Mouse (Mus musculus): ENCODE data around the gene L3mbtl4. TPM values are rescaled to one million over a fixed set of nuclear protein-coding genes. Genes with fewer than 3 reads are reported as not detected.
A peak's percentile ranks its signal among the peaks of the same experiment; 100 is the strongest.

L3mbtl4 gene
- polyA plus RNA-seq, 1 experiment from 2014 or later: 0.25 TPM

DNA sequence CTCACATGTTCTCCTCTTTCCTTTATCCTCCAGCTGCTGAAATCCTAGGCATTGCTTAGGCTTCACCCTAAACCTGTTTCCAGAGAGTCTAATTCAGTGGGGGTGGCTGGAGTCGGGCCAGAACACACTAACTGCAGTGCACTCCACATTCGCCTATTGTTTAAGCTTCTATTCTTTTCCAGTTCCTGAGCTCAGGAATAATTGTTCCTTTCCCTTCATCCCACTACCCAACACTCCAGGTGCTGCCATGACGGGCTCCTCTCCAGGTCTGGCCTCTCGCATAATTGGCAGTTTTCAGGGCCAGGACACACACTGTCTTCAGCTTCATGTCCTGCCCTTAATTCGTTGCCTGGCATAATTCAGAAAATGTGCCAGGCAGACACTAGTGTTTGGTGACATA, 437.1 kb downstream of the L3mbtl4 start:
- H3K9ac ChIP-seq: no peak overlapping the region
- no peaks in the 10 kb centered on the region for H3K4me1 ChIP-seq
- H3K9me3 ChIP-seq: no peaks in the 10 kb centered on the region
- 69% methylated on average over 5 of the region's 5 CpGs for WGBS
- no peaks in the 10 kb centered on the region for H3K27me3 ChIP-seq
- no peak for ATAC-seq (ENCODE audit: insufficient number of reproducible peaks, insufficient read depth, low FRiP score, low TSS enrichment, low read depth)
- no peaks in the 10 kb centered on the region for H3K36me3 ChIP-seq
- no peak overlapping the region for H3K27ac ChIP-seq
- H3K4me3 ChIP-seq: no peak overlapping the region
- H3K4me2 ChIP-seq: no peak overlapping the region

DNA sequence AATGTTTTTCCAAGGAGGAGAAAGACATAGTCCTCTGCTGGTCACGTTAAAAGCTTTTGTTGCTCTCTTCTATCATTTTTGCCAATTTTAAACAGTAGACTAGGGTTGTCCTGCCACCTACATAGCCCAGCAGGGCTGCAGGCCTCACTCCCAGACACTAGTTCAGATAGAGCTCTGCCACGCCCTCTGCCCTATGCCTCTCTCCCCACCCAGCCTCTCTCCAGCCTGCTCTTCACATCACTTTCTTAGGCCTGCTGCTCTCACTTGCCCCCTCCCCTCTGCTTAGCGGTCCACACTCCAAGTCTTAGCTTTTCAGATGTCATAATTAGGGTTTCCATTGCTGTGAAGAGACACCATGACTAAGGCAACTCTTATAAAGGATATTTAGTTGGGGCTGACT, 437.8 kb downstream of the L3mbtl4 start:
- H3K9ac ChIP-seq: no peak overlapping the region
- H3K9me3 ChIP-seq: no peaks in the 10 kb centered on the region
- H3K4me3 ChIP-seq: no peak overlapping the region
- H3K36me3 ChIP-seq: no peaks in the 10 kb centered on the region
- no peaks in the 10 kb centered on the region for H3K4me1 ChIP-seq
- WGBS: 78% methylated on average over 3 of the region's 3 CpGs
- no peaks in the 10 kb centered on the region for H3K27me3 ChIP-seq
- ATAC-seq (ENCODE audit: insufficient number of reproducible peaks, insufficient read depth, low FRiP score, low TSS enrichment, low read depth): no peak
- H3K4me2 ChIP-seq: no peak overlapping the region
- no peak overlapping the region for H3K27ac ChIP-seq

DNA sequence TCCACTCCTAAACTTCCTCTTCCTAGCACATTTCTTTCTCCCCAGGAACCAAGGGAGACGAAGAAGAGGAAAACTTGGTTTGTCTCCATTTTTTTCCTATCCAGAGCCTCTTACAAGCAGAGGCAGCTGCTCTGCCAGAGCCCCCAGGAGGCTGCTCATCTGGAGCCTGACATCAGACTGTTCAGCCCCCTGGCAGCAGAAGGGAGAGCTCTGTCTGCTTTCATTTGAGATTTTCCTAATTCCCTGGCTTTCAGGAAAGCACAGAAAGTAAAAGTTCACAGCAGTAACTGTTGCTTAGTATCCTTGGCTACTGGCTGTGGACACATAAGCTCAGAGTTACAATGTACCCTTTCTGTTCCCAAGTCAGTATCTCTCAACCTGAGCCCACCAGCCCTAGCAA, 474.7 kb downstream of the L3mbtl4 start:
- Histone ChIP-seq H3K9ac (no peak overlapping the region), H3K4me1 (no peaks in the 10 kb centered on the region), H3K27ac (no peak overlapping the region), H3K27me3 (no peaks in the 10 kb centered on the region), H3K9me3 (no peaks in the 10 kb centered on the region), H3K4me3 (no peak overlapping the region), H3K36me3 (no peaks in the 10 kb centered on the region), H3K4me2 (no peak overlapping the region)
- ATAC-seq (ENCODE audit: insufficient number of reproducible peaks, insufficient read depth, low FRiP score, low TSS enrichment, low read depth): no peak
- WGBS: 50% methylated on average over 1 of the region's 1 CpGs

DNA sequence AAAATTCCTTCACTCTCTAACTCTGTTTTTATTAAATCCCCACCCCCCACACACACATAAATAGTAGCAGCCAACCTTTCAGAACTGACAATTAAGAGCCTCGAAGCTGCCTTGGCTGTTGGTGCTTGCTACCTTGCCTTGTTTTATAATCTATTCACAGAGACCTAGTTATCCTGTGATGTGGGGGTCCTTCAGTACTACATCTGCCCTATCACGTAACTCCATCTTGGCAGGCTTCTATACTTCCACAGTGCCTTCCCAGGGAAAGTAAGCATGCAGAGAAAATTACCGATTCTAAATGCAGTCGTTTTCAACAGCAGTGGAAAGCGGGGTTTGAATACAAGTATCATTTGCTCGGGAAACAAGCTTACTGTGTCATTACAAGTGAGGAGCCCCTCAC, 476.9 kb downstream of the L3mbtl4 start:
- no peak overlapping the region for H3K4me2 ChIP-seq
- no peaks in the 10 kb centered on the region for H3K27me3 ChIP-seq
- no peak overlapping the region for H3K9ac ChIP-seq
- no peak for ATAC-seq (ENCODE audit: insufficient number of reproducible peaks, insufficient read depth, low FRiP score, low TSS enrichment, low read depth)
- WGBS: 64% methylated on average over 6 of the region's 6 CpGs
- no peak overlapping the region for H3K4me3 ChIP-seq
- no peaks in the 10 kb centered on the region for H3K4me1 ChIP-seq
- no peak overlapping the region for H3K27ac ChIP-seq
- H3K9me3 ChIP-seq: no peaks in the 10 kb centered on the region
- H3K36me3 ChIP-seq: no peaks in the 10 kb centered on the region

DNA sequence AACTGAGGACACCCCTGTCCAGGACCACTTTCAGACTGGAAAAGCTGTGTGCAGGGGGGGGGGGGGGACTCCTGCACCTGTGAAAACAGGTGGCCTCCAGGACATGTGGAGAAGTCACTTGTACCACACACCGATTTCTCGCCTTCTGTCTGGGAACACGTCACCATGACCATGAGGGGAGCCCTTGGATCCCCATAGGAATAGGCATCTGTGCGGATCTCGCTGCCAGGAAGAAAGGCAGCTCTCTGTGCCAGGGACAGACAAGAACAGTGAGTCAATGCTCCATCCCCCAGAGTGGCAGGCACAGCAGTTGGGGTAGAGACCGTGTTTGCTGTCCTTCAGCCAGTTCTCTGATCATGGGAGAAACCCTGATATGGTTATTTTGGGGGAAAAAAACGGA, 479.5 kb downstream of the L3mbtl4 start:
- Histone ChIP-seq H3K36me3 (no peaks in the 10 kb centered on the region), H3K27me3 (no peaks in the 10 kb centered on the region), H3K4me2 (no peak overlapping the region), H3K9ac (no peak overlapping the region), H3K9me3 (no peaks in the 10 kb centered on the region), H3K4me3 (no peak overlapping the region), H3K4me1 (no peaks in the 10 kb centered on the region), H3K27ac (no peak overlapping the region)
- no peak for ATAC-seq (ENCODE audit: insufficient number of reproducible peaks, insufficient read depth, low FRiP score, low TSS enrichment, low read depth)
- 74% methylated on average over 7 of the region's 7 CpGs for WGBS

DNA sequence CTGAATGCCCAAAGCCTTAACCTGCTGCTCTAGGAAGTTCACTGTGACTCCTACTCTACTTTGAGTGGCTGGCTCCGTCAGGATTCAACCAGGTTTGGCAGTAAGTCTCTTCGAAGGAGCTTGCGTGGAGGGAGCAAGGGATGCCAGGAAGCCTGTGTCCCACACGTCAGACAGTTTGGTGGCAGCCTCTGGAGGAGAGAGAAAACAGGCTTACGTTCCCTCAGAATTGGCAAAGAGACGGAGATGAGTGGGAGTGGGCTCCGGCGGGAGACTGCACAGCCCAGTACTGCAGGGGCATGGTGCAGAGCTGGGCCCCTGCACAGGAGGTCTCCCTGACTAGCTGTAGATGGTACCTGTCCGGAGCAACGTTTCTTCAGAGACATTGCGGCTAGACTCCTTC, 481.2 kb downstream of the L3mbtl4 start:
- no peak overlapping the region for H3K4me3 ChIP-seq
- no peak overlapping the region for H3K27ac ChIP-seq
- no peak for ATAC-seq (ENCODE audit: insufficient number of reproducible peaks, insufficient read depth, low FRiP score, low TSS enrichment, low read depth)

DNA sequence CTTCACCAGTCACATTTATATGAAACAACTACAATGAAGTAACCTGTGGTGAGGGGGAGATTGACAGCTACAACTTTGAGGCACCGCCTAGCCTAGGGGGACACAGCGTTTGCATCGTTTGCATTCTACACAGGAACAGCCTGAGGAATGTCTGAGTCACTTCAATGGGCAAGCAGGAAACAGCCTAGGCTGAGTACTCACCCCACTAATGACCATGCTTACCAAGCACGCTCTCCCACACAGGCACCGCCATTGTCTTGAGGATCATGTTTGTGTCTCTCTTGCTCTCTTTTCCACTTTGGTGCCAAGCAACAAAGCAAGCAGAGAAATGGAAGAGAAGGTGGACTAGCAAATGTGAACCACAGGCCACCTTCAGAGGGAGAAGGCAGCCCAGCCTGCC, 484.8 kb downstream of the L3mbtl4 start:
- Histone ChIP-seq H3K9me3 (no peaks in the 10 kb centered on the region), H3K36me3 (no peaks in the 10 kb centered on the region), H3K27me3 (no peaks in the 10 kb centered on the region), H3K9ac (no peak overlapping the region), H3K4me3 (no peak overlapping the region), H3K27ac (no peak overlapping the region), H3K4me2 (no peak overlapping the region), H3K4me1 (no peaks in the 10 kb centered on the region)
- WGBS: 59% methylated on average over 5 of the region's 5 CpGs
- ATAC-seq (ENCODE audit: insufficient number of reproducible peaks, insufficient read depth, low FRiP score, low TSS enrichment, low read depth): no peak

More for the DNA sequence above, 481.2 kb downstream of the L3mbtl4 start:
- Histone ChIP-seq H3K4me2 (no peak overlapping the region), H3K27me3 (no peaks in the 10 kb centered on the region), H3K36me3 (no peaks in the 10 kb centered on the region), H3K4me1 (no peaks in the 10 kb centered on the region), H3K9ac (no peak overlapping the region), H3K9me3 (no peaks in the 10 kb centered on the region)
- 91% methylated on average over 11 of the region's 11 CpGs for WGBS

DNA sequence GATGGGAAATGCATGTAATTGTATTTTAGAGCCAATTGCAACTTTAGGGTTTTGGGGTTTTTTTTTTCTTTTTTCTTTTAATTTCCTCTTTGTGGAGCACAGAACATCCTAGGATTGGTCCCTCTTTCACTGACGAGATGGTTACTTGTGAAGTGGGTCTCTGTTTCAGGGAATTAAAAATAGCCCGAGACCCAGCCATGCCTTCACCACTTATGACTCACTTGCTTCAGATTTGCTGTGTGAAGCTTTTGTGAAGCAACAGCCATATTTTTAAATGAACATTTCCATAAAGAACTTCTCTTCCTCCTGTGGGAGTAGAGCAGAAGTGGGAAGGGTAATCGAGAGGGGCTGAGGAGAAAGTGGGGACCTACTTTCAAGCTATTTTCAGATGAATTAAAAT, 485.3 kb downstream of the L3mbtl4 start:
- WGBS: 72% methylated on average over 3 of the region's 3 CpGs
- Histone ChIP-seq H3K9ac (no peak overlapping the region), H3K27me3 (no peaks in the 10 kb centered on the region), H3K4me2 (no peak overlapping the region), H3K4me3 (no peak overlapping the region), H3K4me1 (no peaks in the 10 kb centered on the region), H3K27ac (no peak overlapping the region), H3K9me3 (no peaks in the 10 kb centered on the region), H3K36me3 (no peaks in the 10 kb centered on the region)
- no peak for ATAC-seq (ENCODE audit: insufficient number of reproducible peaks, insufficient read depth, low FRiP score, low TSS enrichment, low read depth)

DNA sequence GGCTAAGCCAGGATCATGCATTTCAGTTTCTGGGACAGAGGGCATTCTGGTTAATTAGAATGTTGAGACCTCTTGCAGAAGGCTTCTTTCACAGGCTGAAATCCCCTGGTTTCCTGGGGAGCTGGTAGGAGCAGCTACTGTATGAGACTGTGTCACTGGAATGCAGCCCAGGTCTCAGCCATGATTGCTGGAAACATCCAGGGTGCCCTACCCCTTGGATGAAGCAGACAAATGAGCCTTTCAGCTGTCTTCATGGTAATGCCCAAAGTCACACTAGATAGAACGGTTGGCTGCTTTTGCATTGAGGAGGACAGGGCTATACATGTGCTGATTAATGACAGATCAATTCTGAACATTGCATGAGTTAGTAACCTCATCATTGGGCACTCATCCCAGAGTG, 486.4 kb downstream of the L3mbtl4 start:
- Histone ChIP-seq H3K9ac (no peak overlapping the region), H3K4me2 (no peak overlapping the region), H3K36me3 (no peaks in the 10 kb centered on the region), H3K4me1 (no peaks in the 10 kb centered on the region), H3K27ac (no peak overlapping the region), H3K4me3 (no peak overlapping the region), H3K9me3 (no peaks in the 10 kb centered on the region), H3K27me3 (no peaks in the 10 kb centered on the region)
- whole genome bisulfite sequencing: 91% methylated on average over 1 of the region's 1 CpGs
- ATAC-seq (ENCODE audit: insufficient number of reproducible peaks, insufficient read depth, low FRiP score, low TSS enrichment, low read depth): no peak

DNA sequence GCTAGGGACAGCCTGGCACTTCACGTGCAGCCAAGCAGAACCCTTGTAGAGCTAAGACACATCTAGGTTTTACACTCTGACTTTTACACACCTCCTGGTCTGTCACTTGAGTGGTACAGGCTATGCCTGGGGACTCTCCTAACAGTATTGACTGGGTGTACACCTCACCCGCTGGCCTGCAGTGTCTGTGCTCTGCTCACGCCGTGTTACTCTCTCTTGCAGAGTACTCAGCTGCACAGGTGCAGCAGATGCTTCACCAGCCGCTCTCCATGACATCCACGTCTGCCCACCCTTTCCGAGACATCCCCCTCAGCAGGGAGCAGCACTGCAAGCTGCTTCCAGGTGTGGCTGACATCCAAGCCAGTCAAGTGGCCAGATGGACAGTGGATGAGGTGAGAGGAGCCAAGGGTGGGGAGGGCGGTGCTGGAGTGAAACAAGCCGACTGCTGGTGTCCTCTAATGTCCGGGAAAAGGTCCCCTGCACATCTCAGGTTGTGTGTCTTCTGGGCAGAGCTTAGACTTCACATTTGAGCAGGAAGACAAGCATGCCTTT, 490.8 kb downstream of the L3mbtl4 start:
- Histone ChIP-seq H3K9ac (no peak overlapping the region), H3K4me1 (no peaks in the 10 kb centered on the region), H3K27me3 (no peaks in the 10 kb centered on the region), H3K36me3 (no peaks in the 10 kb centered on the region), H3K27ac (no peak overlapping the region), H3K4me3 (no peak overlapping the region), H3K9me3 (no peaks in the 10 kb centered on the region), H3K4me2 (no peak overlapping the region)
- WGBS: 89% methylated on average over 10 of the region's 10 CpGs
- 0 out of 2 replicates have a peak, but pooled peaks have one; percentile 20 for ATAC-seq (ENCODE audit: insufficient number of reproducible peaks, insufficient read depth, low FRiP score, low TSS enrichment, low read depth)

DNA sequence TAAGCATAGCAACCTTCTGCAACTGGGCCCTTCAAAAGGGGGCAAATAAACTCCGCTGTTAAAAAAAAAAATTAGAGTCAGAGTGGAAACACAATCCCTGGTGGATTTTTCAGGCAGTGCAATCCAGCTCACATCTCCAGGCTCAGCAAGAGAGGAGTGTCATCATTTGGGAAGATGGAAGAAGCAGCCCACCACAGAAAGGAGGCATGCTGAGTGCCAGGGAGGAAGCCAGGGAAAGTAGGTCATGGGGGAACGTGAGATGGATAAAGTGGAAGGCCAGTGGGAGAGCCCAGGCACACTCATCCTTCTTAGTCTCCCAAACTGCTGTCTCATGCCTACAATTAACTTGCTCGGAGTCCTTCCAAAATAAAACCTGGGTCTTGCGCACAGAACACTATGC, 496.0 kb downstream of the L3mbtl4 start:
- Histone ChIP-seq H3K27me3 (no peaks in the 10 kb centered on the region), H3K27ac (no peak overlapping the region), H3K9me3 (no peaks in the 10 kb centered on the region), H3K4me1 (no peaks in the 10 kb centered on the region), H3K9ac (no peak overlapping the region), H3K4me3 (no peak overlapping the region), H3K4me2 (no peak overlapping the region), H3K36me3 (no peaks in the 10 kb centered on the region)
- 77% methylated on average over 4 of the region's 4 CpGs for WGBS
- no peak for ATAC-seq (ENCODE audit: insufficient number of reproducible peaks, insufficient read depth, low FRiP score, low TSS enrichment, low read depth)

DNA sequence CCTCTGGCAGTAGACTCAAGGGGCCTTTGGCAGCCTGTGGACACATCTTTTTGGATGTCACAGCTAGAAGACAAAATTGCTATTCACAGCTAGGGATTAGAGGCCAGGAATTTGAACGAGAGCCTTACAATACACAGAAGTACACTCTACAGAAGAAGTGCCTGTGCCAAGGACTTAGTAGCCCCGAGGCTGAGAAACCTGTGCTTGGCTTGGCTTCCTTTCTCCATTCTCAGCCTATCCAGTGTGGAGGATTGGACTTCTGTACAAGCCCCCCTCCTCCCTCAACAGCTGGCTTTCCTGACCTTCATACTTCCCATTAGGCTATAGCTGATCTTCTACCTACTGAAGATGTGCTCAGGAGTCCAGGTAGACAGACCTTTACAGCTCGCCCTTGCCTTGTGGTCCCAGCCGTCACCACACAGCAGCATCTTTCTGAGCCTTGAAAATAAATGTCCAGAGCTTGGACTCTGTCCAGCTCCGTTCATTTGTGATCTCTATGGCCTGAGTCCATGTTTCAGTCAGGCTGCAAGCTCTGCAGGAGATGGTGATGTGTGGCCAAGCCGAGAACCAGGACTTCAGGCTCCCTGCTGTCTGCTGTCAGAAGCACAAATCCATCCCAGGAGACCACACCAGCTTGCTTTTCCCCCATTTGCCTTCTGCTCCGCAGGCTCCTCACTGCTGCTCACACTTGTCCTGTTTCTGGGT, 497.6 kb downstream of the L3mbtl4 start:
- Histone ChIP-seq H3K4me3 (no peak overlapping the region), H3K4me1 (no peaks in the 10 kb centered on the region), H3K36me3 (no peaks in the 10 kb centered on the region), H3K27me3 (no peaks in the 10 kb centered on the region), H3K9me3 (no peaks in the 10 kb centered on the region), H3K9ac (no peak overlapping the region), H3K4me2 (no peak overlapping the region), H3K27ac (no peak overlapping the region)
- 65% methylated on average over 7 of the region's 7 CpGs for WGBS
- ATAC-seq (ENCODE audit: insufficient number of reproducible peaks, insufficient read depth, low FRiP score, low TSS enrichment, low read depth): no peak
